Mouse (Mus musculus) left cerebral cortex, adult 2 months (tissue): ENCODE results near the gene Gpr15. TPM values are rescaled to one million over a fixed set of nuclear protein-coding genes. Genes with fewer than 3 reads are reported as not detected.

Experiments used
- DNase-seq, 2 experiments: peaks; one replicate each; pipeline ENCODE4 v3.0.0; 2021 to 2022; ENCODE audit warnings: low spot score in 2 of 2, mixed read lengths in 1 of 2; ENCODE audit errors: extremely low spot score in 1 of 2
- H3K27ac ChIP-seq: fragments of 200-600 bp; 2 replicates; pipeline ENCODE4 v1.8.1; 2022
- H3K4me3 ChIP-seq: fragments of 200-600 bp; 2 replicates; pipeline ENCODE4 v1.8.1; 2022
- CTCF ChIP-seq: fragments of 200-600 bp; IDR thresholded peaks from 2 replicates; pipeline ENCODE4 v1.8.1; 2022; ENCODE audit warnings: antibody characterized with exemption, mild to moderate bottlenecking, moderate library complexity
- intact Hi-C: fragments of 180-260 bp; cut with DNase I; formaldehyde crosslinking; loops from one replicate; pipeline ENCODE4 v1.15.1; 2025
- long read RNA-seq, 2 experiments: library from polyadenylated mRNA; stranded (forward); transcript quantifications; one replicate each; pipeline ENCODE4 v2.0.0; 2021; ENCODE audit warnings: borderline mapping rate in 2 of 2
- total RNA-seq, 2 experiments: library from RNA; stranded (reverse); gene quantifications; 2 replicates each; pipeline ENCODE4 v1.2.3; 2021

Gpr15 gene
- not detected for total RNA-seq
- long read RNA-seq, experiment 1 = 0 reads
- long read RNA-seq, experiment 2 = 0 reads

GRCm38 (mm10) chr16:58718666-58719120, at the start of gene Gpr15:
Gene Gpr15 (minus strand): TSS chr16:58719070.
- intact Hi-C loops = no loop called here
- no peak within 1 kb of the TSS for H3K4me3 ChIP-seq
- no peak within 1 kb of the TSS for H3K27ac ChIP-seq
- no peak for DNase-seq
- TF ChIP-seq CTCF = no peak

GRCm38 (mm10) chr16:58763076-58763475, 44.2 kb upstream of the Gpr15 start, which contains the start of gene Olfr172:
Gene Olfr172 (minus strand): TSS chr16:58763176.
- no peak within 1 kb of the TSS for H3K4me3 ChIP-seq
- intact Hi-C loops = no loop called here
- H3K27ac ChIP-seq = no peak within 1 kb of the TSS
- TF ChIP-seq CTCF = no peak
- no peak for DNase-seq

GRCm38 (mm10) chr16:58756191-58756590, 37.3 kb upstream of the Gpr15 start:
- no peak overlapping the region for H3K4me3 ChIP-seq
- intact Hi-C loops = no loop called here
- no peak for DNase-seq
- H3K27ac ChIP-seq = no peak overlapping the region
- no peak for TF ChIP-seq CTCF

GRCm38 (mm10) chr16:58751314-58751713, 32.4 kb upstream of the Gpr15 start:
- no peak for DNase-seq
- intact Hi-C loops = no loop called here
- TF ChIP-seq CTCF = peak; percentile 56
- no peak overlapping the region for H3K4me3 ChIP-seq
- no peak overlapping the region for H3K27ac ChIP-seq

GRCm38 (mm10) chr16:58746715-58747114, 27.8 kb upstream of the Gpr15 start:
- no peak for DNase-seq
- no peak for TF ChIP-seq CTCF
- Histone ChIP-seq H3K4me3 (no peak overlapping the region), H3K27ac (no peak overlapping the region)
- intact Hi-C loops = no loop called here

GRCm38 (mm10) chr16:58740751-58741150, 21.9 kb upstream of the Gpr15 start:
- H3K27ac ChIP-seq = no peak overlapping the region
- H3K4me3 ChIP-seq = no peak overlapping the region
- intact Hi-C loops = no loop called here
- DNase-seq = no peak
- TF ChIP-seq CTCF = no peak

- DNase-seq = no peak
- TF ChIP-seq CTCF = no peak
- H3K27ac ChIP-seq = no peak overlapping the region
- intact Hi-C loops = no loop called here
- H3K4me3 ChIP-seq = no peak overlapping the region
Observed at GRCm38 (mm10) chr16:58738800-58739199, 19.9 kb upstream of the Gpr15 start.

GRCm38 (mm10) chr16:58738205-58738604, 19.3 kb upstream of the Gpr15 start:
- peak; percentile 38 for TF ChIP-seq CTCF
- intact Hi-C loops = no loop called here
- Histone ChIP-seq H3K4me3 (no peak overlapping the region), H3K27ac (no peak overlapping the region)
- DNase-seq = no peak

GRCm38 (mm10) chr16:58728176-58728671, 9.4 kb upstream of the Gpr15 start:
- peak overlapping the region; percentile 91 for H3K4me3 ChIP-seq
- TF ChIP-seq CTCF = no peak
- intact Hi-C loops = loop anchor here (5.0 kb wide), 2 partner anchors 206 to 321 kb away; partner anchors contain the start of genes Dcbld2 and St3gal6
- H3K27ac ChIP-seq = peak overlapping the region; percentile 86
- DNase-seq = no peak

- intact Hi-C loops = loop anchor here (1.0 to 5.0 kb wide), 4 partner anchors 21 to 320 kb away; partner anchors contain the start of genes Cpox, Dcbld2 and St3gal6
- DNase-seq = peak; percentile 93 to 94
- TF ChIP-seq CTCF = no peak
- Histone ChIP-seq H3K27ac (peak within 1 kb of the TSS; percentile 86), H3K4me3 (peak within 1 kb of the TSS; percentile 91)
Observed at GRCm38 (mm10) chr16:58727477-58728131, 8.7 kb upstream of the Gpr15 start, which contains the start of gene Cldnd1. Gene Cldnd1 (plus strand): TSS chr16:58727910.

GRCm38 (mm10) chr16:58726680-58727476, 8.0 kb upstream of the Gpr15 start:
- H3K27ac ChIP-seq = no peak overlapping the region; the same call in 1 of the 2 replicates
- TF ChIP-seq CTCF = no peak
- no peak for DNase-seq
- intact Hi-C loops = loop anchor here (1.0 to 5.0 kb wide), 4 partner anchors 20 to 320 kb away; partner anchors contain the start of genes Cpox, Dcbld2 and St3gal6
- H3K4me3 ChIP-seq = peak overlapping the region; percentile 91

- no peak overlapping the region for H3K4me3 ChIP-seq
- DNase-seq = no peak
- no peak for TF ChIP-seq CTCF
- intact Hi-C loops = no loop called here
- no peak overlapping the region for H3K27ac ChIP-seq
Observed at GRCm38 (mm10) chr16:58722292-58722691, 3.4 kb upstream of the Gpr15 start.
